Mouse (Mus musculus) activated CD4-positive, CD25-positive, alpha-beta regulatory T cell, adult 4 months (primary cell): ENCODE data around the gene Egln3. TPM values are rescaled to one million over a fixed set of nuclear protein-coding genes. Genes with fewer than 3 reads are reported as not detected.

Experiments used
- ATAC-seq: one replicate; pipeline ENCODE4 v1.8.0; 2017
- polyA plus RNA-seq, 2 experiments: library from polyadenylated mRNA; unstranded; fragments of 100-300 nt; shearing (Covaris generic); gene quantifications; one replicate each; pipeline ENCODE4 v1.2.1; 2017

Gene Egln3
- polyA plus RNA-seq, 2 experiments from 2014 or later: 1.7 to 2.3 TPM

DNA sequence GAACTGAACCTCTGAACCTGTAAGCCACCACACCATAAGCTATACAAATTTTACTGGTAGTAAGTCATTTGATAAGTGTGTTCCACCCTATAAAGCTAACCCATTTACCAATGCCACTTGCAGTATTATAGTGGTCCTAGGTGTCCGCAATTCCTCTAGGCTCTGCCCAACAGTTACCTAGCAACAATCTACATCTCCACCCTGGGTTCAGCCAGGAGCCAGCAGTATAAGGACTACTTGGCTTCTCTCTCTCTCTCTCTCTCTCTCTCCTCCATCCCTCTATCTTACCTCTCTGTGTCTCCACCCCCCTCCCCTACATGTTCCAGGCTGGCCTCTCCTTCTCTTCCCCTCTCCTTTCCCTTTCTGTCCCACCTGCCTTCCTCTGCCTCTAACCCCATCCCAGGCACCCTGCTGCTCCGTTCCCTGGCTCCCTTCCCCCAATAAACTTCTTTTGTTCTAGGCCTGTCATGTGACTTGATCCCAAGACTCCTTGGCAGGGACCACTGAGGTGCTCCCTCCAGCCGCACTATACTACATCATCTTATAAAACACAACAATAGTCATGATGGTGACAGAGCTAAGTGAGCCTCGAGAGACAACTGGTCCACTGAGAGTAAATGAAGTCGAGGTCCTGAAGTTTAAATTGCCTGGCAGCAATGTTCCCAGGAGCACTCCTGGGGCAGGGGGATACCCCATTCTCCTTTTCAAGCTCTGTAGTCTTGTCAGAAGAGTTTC is 42.0 kb downstream of the Egln3 start:
- ATAC-seq: no peak

DNA sequence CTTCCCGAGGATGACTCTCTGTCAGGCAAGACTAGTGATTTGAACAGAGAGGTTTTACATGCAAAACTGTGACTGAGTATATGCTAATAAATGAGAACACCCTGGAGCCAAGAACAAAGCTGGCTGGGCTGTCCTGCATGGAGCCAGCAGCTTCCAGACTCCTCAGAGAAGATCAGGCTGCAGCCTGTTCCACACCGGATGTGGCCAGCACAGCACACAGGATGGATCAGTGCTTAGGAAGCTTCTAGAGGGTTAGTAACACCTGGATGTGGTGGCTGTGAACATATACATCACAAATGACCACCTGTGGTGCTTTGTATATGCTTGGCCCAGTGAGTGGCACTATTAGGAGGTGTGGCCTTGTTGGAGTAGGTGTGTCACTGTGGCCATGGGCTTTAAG is 43.4 kb downstream of the Egln3 start:
- ATAC-seq: no peak

DNA sequence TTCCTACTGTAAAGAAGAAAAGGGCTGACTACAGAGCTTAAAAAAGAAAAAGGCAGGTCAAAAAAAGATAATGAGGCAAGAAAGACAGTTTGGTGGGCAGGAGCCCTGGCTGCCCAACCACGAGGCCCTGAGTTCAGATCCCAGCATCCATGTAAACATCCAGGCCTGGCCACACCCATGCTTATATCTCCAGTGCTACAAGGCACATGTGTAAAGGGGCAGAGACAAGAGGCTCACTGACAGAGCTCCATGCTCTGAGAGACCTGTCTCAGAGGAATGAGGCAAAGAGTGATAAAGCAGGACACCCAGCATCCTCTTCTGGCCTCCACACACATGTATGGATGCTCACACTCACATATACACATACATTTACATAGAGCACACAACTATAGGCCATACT is 48.9 kb downstream of the Egln3 start:
- no peak for ATAC-seq

DNA sequence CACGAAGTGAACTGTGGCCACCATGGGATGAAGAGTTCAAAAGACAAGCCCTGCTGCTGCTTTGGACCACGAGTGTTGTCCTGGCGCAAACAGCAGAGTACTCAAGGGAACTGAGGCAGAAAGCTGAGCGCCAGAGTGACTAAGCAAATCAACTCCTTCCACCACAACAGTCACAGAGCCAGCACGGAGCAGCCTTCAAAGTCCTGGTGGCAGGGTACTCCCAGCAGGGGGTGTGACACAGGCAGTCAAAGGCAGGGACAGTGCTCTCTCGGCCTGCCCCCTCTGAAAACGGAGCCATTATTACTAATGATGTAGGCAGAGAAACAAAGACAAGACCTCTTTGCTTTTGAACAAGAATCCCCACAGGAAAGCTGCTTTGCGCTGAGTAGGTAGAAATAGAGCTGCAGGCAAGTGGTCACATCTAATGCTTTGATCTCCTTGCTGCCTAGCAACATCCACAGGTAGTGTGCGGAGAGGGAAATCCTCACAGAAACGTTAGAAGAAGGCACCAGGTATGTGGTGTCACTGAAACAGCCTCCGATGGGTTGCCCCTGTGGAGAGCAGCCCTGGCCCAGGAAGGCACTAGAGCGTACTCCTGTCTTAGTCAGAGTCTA is 56.6 kb downstream of the Egln3 start:
- no peak for ATAC-seq
